Mouse (Mus musculus) mouse trophoblast stem cell (cell line): ENCODE measurements around the gene Chst8.

Experiments
- in situ Hi-C, 2 experiments: fragments of 300-500 bp; cut with MseI, MboI; formaldehyde crosslinking; loops; 2 replicates in 1 of 2; 3 replicates in 1 of 2; pipeline ENCODE4 v1.15.1; 2025

The Chst8 gene

GRCm38 (mm10) chr7:34805042-34805441, 7.5 kb downstream of the Chst8 start:
- in situ Hi-C loops, result no loop called here

GRCm38 (mm10) chr7:34799950-34800511, 12.5 kb downstream of the Chst8 start:
- in situ Hi-C loops, result no loop called here

- in situ Hi-C loops, result no loop called here
Observed at GRCm38 (mm10) chr7:34799404-34799771, 13.1 kb downstream of the Chst8 start.

- in situ Hi-C loops, result no loop called here
Observed at GRCm38 (mm10) chr7:34798441-34799403, 13.8 kb downstream of the Chst8 start.

GRCm38 (mm10) chr7:34798039-34798438, 14.5 kb downstream of the Chst8 start:
- in situ Hi-C loops, result no loop called here

- in situ Hi-C loops, result no loop called here
Observed at GRCm38 (mm10) chr7:34790459-34790858, 22.1 kb downstream of the Chst8 start.

- in situ Hi-C loops, result no loop called here
Observed at GRCm38 (mm10) chr7:34787171-34787570, 25.3 kb downstream of the Chst8 start.

GRCm38 (mm10) chr7:34785052-34785451, 27.5 kb downstream of the Chst8 start:
- in situ Hi-C loops, result no loop called here

- in situ Hi-C loops, result no loop called here
Observed at GRCm38 (mm10) chr7:34784469-34784868, 28.0 kb downstream of the Chst8 start.

- in situ Hi-C loops, result no loop called here
Observed at GRCm38 (mm10) chr7:34781988-34782387, 30.5 kb downstream of the Chst8 start.

- in situ Hi-C loops, result no loop called here
Observed at GRCm38 (mm10) chr7:34781217-34781616, 31.3 kb downstream of the Chst8 start.

- in situ Hi-C loops, result no loop called here
Observed at GRCm38 (mm10) chr7:34778426-34778825, 34.1 kb downstream of the Chst8 start.

GRCm38 (mm10) chr7:34775659-34776058, 36.9 kb downstream of the Chst8 start:
- in situ Hi-C loops, result no loop called here

GRCm38 (mm10) chr7:34774947-34775346, 37.6 kb downstream of the Chst8 start:
- in situ Hi-C loops, result no loop called here

- in situ Hi-C loops, result no loop called here
Observed at GRCm38 (mm10) chr7:34774020-34774419, 38.5 kb downstream of the Chst8 start.

- in situ Hi-C loops, result no loop called here
Observed at GRCm38 (mm10) chr7:34773309-34773708, 39.2 kb downstream of the Chst8 start.

- in situ Hi-C loops, result no loop called here
Observed at GRCm38 (mm10) chr7:34769531-34769930, 43.0 kb downstream of the Chst8 start.

GRCm38 (mm10) chr7:34764250-34765148, 48.0 kb downstream of the Chst8 start:
- in situ Hi-C loops, result no loop called here

GRCm38 (mm10) chr7:34759378-34759822, 53.1 kb downstream of the Chst8 start:
- in situ Hi-C loops, result no loop called here

GRCm38 (mm10) chr7:34758721-34759120, 53.8 kb downstream of the Chst8 start:
- in situ Hi-C loops, result no loop called here

- in situ Hi-C loops, result no loop called here
Observed at GRCm38 (mm10) chr7:34757513-34757912, 55.0 kb downstream of the Chst8 start.
